Mouse (Mus musculus) inflammation-experienced regulatory T-cells (primary cell): ENCODE results near the gene Lsp1. TPM values are rescaled to one million over a fixed set of nuclear protein-coding genes. Genes with fewer than 3 reads are reported as not detected.

ENCODE experiments used
- polyA plus RNA-seq, 2 experiments: library from polyadenylated mRNA; unstranded; fragments of 100-300 nt; shearing (Covaris generic); gene quantifications; one replicate each; pipeline ENCODE4 v1.2.1; 2017

Gene Lsp1
- polyA plus RNA-seq: 1,000 to 10,000 TPM in 1 of 2 experiments, 100 to 1,000 TPM in 1; 956 to 1,169 TPM

GRCm38 (mm10) chr7:142460636-142461077 lies at the start of gene Lsp1:
Gene Lsp1 (plus strand): TSS chr7:142460809.

DNA sequence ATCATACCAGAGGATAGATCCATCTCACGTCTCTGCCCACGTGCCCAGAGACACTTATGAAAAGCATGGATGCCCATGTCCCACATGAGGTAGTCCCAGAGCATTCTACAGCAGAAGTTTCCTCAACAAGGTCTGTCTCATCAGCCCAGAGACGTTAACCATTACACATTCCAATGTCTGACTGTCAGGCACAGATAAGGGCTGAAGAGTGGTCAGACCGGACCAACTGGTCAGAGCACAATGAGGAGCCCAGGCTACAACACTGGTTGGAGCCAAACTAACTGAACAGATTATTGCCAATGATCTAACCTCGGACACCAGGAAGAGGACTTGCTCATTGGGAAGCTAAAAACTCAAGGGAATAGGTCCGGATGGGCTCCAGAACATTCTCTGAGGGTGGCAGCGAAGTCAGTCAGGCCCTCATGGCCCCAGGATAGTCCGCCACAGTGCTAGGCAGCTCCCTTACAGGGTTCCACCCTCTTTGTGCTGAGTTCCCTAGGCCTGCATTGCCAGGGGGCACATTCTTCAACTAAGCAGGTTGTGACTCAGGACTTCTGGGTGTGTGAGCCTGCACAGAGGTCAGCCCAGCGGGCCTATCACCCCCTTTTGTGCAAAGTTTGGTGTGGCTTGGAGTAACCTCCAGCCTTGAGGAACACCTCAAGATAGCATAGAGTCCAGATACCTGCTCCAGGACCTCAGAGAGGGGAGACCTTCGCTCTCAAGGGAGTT lies 26.3 kb upstream of the Lsp1 start, which contains the start of gene Syt8:
Gene Syt8 (plus strand): TSS at position 714 of the 729 bp plus-strand sequence.

DNA sequence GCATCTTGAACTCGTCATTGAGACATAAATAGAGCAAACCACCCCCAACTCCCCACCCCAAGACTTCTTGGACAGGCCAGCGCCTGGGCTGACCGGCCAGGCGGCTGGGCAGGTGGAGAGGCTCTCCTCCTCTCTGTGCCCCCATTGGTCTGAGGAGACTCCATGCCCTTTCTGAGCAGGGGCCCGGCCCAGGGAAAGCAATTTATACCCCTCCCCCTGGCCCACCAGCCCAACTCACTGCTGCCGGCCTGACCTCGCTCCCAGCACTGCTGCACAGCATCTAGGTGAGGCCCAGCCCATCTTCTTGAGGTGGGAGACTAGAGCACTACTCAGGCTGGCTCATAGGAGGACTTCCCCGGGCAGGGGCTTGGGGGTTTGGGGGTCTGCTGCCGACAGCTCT lies 19.0 kb upstream of the Lsp1 start, which contains the start of gene Tnni2:
Gene Tnni2 (plus strand): TSS at position 224 of the 400 bp plus-strand sequence.

GRCm38 (mm10) chr7:142498575-142498974 lies 38.0 kb downstream of the Lsp1 start, which contains the start of gene Tnnt3:
Gene Tnnt3 (plus strand): TSS chr7:142498836.

DNA sequence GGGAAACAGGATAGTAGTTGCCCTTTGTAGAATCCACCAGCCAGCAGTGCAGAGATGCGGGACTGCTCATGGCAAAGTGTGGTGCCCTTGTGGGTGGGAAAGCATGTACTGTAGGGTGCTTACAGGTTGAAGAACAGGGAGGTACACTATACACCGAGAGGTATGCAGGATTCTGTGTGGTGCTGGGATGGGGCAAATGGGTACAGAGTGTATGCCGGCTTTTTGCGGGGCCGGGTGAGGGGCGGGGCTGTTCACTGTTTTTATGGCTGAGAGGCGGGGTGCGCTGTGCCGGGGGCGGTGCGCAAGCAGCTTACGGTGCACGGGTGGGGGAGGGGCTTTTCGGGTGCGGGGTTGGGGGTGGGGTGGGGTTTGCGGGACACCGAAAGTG lies 72.1 kb downstream of the Lsp1 start, which contains the start of gene Mrpl23:
Gene Mrpl23 (plus strand): TSS at position 16 of the 388 bp plus-strand sequence.

Other genes starting within 250 kb of the Lsp1 start
- not detected for gene Gm7579, start 248.9 kb upstream of the Lsp1 start, polyA plus RNA-seq
- gene Krtap5-5, start 230.8 kb upstream of the Lsp1 start, polyA plus RNA-seq: not detected
- gene Gm40460, start 219.7 kb upstream of the Lsp1 start, polyA plus RNA-seq: not detected
- gene Gm2431, start 202.5 kb upstream of the Lsp1 start, polyA plus RNA-seq: 1 to 10 TPM in 1 of 2 experiments, not detected in 1; 2.0 TPM
- not detected for gene Gm4559, start 186.4 kb upstream of the Lsp1 start, polyA plus RNA-seq
- gene Krtap5-1, start 163.7 kb upstream of the Lsp1 start, polyA plus RNA-seq: not detected
- gene Krtap5-4, start 157.3 kb upstream of the Lsp1 start, polyA plus RNA-seq: under 1 TPM in 1 of 2 experiments, not detected in 1; 0.17 TPM
- 10 to 100 TPM in 1 of 2 experiments, 1 to 10 TPM in 1; 3.2 to 41.0 TPM for gene Ifitm10, start 87.1 kb upstream of the Lsp1 start, polyA plus RNA-seq
- gene Gm49369, start 78.1 kb upstream of the Lsp1 start, polyA plus RNA-seq: 1 to 10 TPM; 2.4 to 9.3 TPM
- 100 to 1,000 TPM; 384 to 590 TPM for gene Ctsd, start 72.8 kb upstream of the Lsp1 start, polyA plus RNA-seq
- not detected for gene Syt8, start 26.0 kb upstream of the Lsp1 start, polyA plus RNA-seq
- gene Tnni2, start 19.0 kb upstream of the Lsp1 start, polyA plus RNA-seq: not detected
- 1 to 10 TPM; 2.0 to 4.4 TPM for gene Tnnt3, start 38.0 kb downstream of the Lsp1 start, polyA plus RNA-seq
- 10 to 100 TPM in 1 of 2 experiments, 1 to 10 TPM in 1; 2.9 to 15.3 TPM for gene Mrpl23, start 71.9 kb downstream of the Lsp1 start, polyA plus RNA-seq
- not detected for gene Igf2, start 206.0 kb downstream of the Lsp1 start, polyA plus RNA-seq
- gene Gm49394, start 209.1 kb downstream of the Lsp1 start, polyA plus RNA-seq: not detected